Mouse (Mus musculus) embryonic facial prominence, embryonic 13.5 days (tissue): ENCODE data around the gene Fabp3. TPM values are rescaled to one million over a fixed set of nuclear protein-coding genes. Genes with fewer than 3 reads are reported as not detected.
A peak's percentile ranks its signal among the peaks of the same experiment; 100 is the strongest.

Experiments
- ATAC-seq: fragments of 200-750 bp; cut with Nextera tagmentation; 2 replicates; pipeline ENCODE4 v1.8.0; 2017; ENCODE audit warnings: low read depth; ENCODE audit not compliant: insufficient number of reproducible peaks, insufficient read depth, low FRiP score, low TSS enrichment
- H3K27ac ChIP-seq: fragments of 300-500 bp; sonication (generic); 2 replicates; pipeline ENCODE4 v1.5.1; 2015; ENCODE audit warnings: moderate library complexity, mild to moderate bottlenecking, inconsistent platforms
- H3K27me3 ChIP-seq: fragments of 300-500 bp; sonication (generic); 2 replicates; pipeline ENCODE4 v1.6.1; 2015; ENCODE audit warnings: mild to moderate bottlenecking, inconsistent platforms
- H3K36me3 ChIP-seq: fragments of 300-500 bp; sonication (generic); 2 replicates; pipeline ENCODE4 v1.6.1; 2015; ENCODE audit warnings: mild to moderate bottlenecking, inconsistent platforms
- H3K4me1 ChIP-seq: fragments of 300-500 bp; sonication (generic); 2 replicates; pipeline ENCODE4 v1.6.1; 2015; ENCODE audit warnings: inconsistent platforms
- H3K4me2 ChIP-seq: fragments of 300-500 bp; sonication (generic); 2 replicates; pipeline ENCODE4 v1.6.1; 2015; ENCODE audit warnings: moderate library complexity, mild to moderate bottlenecking, inconsistent platforms
- H3K4me3 ChIP-seq: fragments of 300-500 bp; sonication (generic); 2 replicates; pipeline ENCODE4 v1.5.1; 2015; ENCODE audit warnings: mild to moderate bottlenecking, inconsistent platforms
- H3K9ac ChIP-seq: fragments of 300-500 bp; sonication (generic); 2 replicates; pipeline ENCODE4 v1.6.1; 2015; ENCODE audit warnings: mild to moderate bottlenecking, inconsistent platforms
- H3K9me3 ChIP-seq: fragments of 300-500 bp; sonication (generic); 2 replicates; pipeline ENCODE4 v1.6.1; 2016; ENCODE audit warnings: inconsistent platforms
- WGBS: fragments of 180-500 bp; shearing (Covaris S2); methylation state at CpG from one replicate; pipeline ENCODE4 v1.1.7; 2015; ENCODE audit warnings: mixed read lengths; 5-methylcytosine and 5-hydroxymethylcytosine counted together
- polyA plus RNA-seq: library from polyadenylated mRNA; unstranded; fragments of >200 nt; fragmentation: Nextera tagmentation; extraction: Ambion mirVana; gene quantifications from 2 replicates; pipeline ENCODE4 v1.2.1, GENCODE M21; 2015

Gene Fabp3
- polyA plus RNA-seq, 1 experiment from 2014 or later: 12.9 TPM

- no peak overlapping the region for H3K4me3 ChIP-seq
- WGBS: 89% methylated on average over 4 of the region's 4 CpGs
- no peak overlapping the region for H3K4me2 ChIP-seq
- no peak overlapping the region for H3K9ac ChIP-seq
- H3K27me3 ChIP-seq: peaks cover 28% of the 10 kb centered on the region
- no peak for ATAC-seq
- no peaks in the 10 kb centered on the region for H3K9me3 ChIP-seq
- H3K36me3 ChIP-seq: peaks cover 56% of the 10 kb centered on the region
- H3K4me1 ChIP-seq: peaks cover 5% of the 10 kb centered on the region
- no peak overlapping the region for H3K27ac ChIP-seq
Measured at GRCm38 (mm10) chr4:130313552-130313951, 5.2 kb downstream of the Fabp3 start.

- H3K36me3 ChIP-seq: peaks cover 76% of the 10 kb centered on the region
Measured at GRCm38 (mm10) chr4:130315771-130316527, 7.6 kb downstream of the Fabp3 start.

GRCm38 (mm10) chr4:130316691-130317090 is 8.3 kb downstream of the Fabp3 start:
- WGBS: 83% methylated on average over 10 of the region's 10 CpGs
- Histone ChIP-seq H3K27me3 (no peaks in the 10 kb centered on the region), H3K4me3 (no peak overlapping the region), H3K4me2 (no peak overlapping the region), H3K27ac (no peak overlapping the region), H3K4me1 (no peaks in the 10 kb centered on the region), H3K36me3 (peaks cover 80% of the 10 kb centered on the region), H3K9ac (no peak overlapping the region), H3K9me3 (no peaks in the 10 kb centered on the region)
- ATAC-seq: no peak

More at GRCm38 (mm10) chr4:130315771-130316527, 7.6 kb downstream of the Fabp3 start:
- no peak overlapping the region for H3K27ac ChIP-seq
- H3K27me3 ChIP-seq: peaks cover 4% of the 10 kb centered on the region; the same call in 1 of the 2 replicates
- no peak overlapping the region for H3K4me2 ChIP-seq
- H3K9ac ChIP-seq: no peak overlapping the region
- H3K9me3 ChIP-seq: no peaks in the 10 kb centered on the region
- 0 out of 2 replicates have a peak, but pooled peaks have one; percentile 22 for ATAC-seq
- WGBS: 80% methylated on average over 13 of the region's 13 CpGs
- H3K4me1 ChIP-seq: no peaks in the 10 kb centered on the region
- no peak overlapping the region for H3K4me3 ChIP-seq

GRCm38 (mm10) chr4:130318122-130318521 is 9.7 kb downstream of the Fabp3 start:
- Histone ChIP-seq H3K27me3 (no peaks in the 10 kb centered on the region), H3K4me1 (no peaks in the 10 kb centered on the region), H3K4me2 (no peak overlapping the region), H3K9me3 (no peaks in the 10 kb centered on the region), H3K36me3 (peaks cover 88% of the 10 kb centered on the region), H3K27ac (no peak overlapping the region), H3K9ac (no peak overlapping the region), H3K4me3 (no peak overlapping the region)
- no peak for ATAC-seq
- WGBS: 64% methylated on average over 3 of the region's 3 CpGs

- H3K4me2 ChIP-seq: no peak overlapping the region
- peaks cover 88% of the 10 kb centered on the region for H3K36me3 ChIP-seq
- no peaks in the 10 kb centered on the region for H3K4me1 ChIP-seq
- H3K27me3 ChIP-seq: no peaks in the 10 kb centered on the region
- no peak for ATAC-seq
- 82% methylated on average over 7 of the region's 7 CpGs for WGBS
- H3K4me3 ChIP-seq: no peak overlapping the region
- H3K27ac ChIP-seq: no peak overlapping the region
- no peak overlapping the region for H3K9ac ChIP-seq
- H3K9me3 ChIP-seq: no peaks in the 10 kb centered on the region
Measured at GRCm38 (mm10) chr4:130319564-130319963, 11.2 kb downstream of the Fabp3 start.

GRCm38 (mm10) chr4:130321640-130322039 is 13.2 kb downstream of the Fabp3 start:
- H3K27ac ChIP-seq: no peak overlapping the region
- H3K9me3 ChIP-seq: no peaks in the 10 kb centered on the region
- no peaks in the 10 kb centered on the region for H3K4me1 ChIP-seq
- peaks cover 90% of the 10 kb centered on the region for H3K36me3 ChIP-seq
- H3K4me3 ChIP-seq: no peak overlapping the region
- WGBS: 90% methylated on average over 7 of the region's 7 CpGs
- H3K9ac ChIP-seq: no peak overlapping the region
- H3K4me2 ChIP-seq: no peak overlapping the region
- no peak for ATAC-seq
- H3K27me3 ChIP-seq: no peaks in the 10 kb centered on the region

GRCm38 (mm10) chr4:130322567-130322966 is 14.2 kb downstream of the Fabp3 start:
- WGBS: 83% methylated on average over 7 of the region's 7 CpGs
- ATAC-seq: no peak
- Histone ChIP-seq H3K4me1 (no peaks in the 10 kb centered on the region), H3K27me3 (no peaks in the 10 kb centered on the region), H3K36me3 (peaks cover 91% of the 10 kb centered on the region), H3K27ac (no peak overlapping the region), H3K4me2 (no peak overlapping the region), H3K9me3 (no peaks in the 10 kb centered on the region), H3K4me3 (no peak overlapping the region), H3K9ac (no peak overlapping the region)

GRCm38 (mm10) chr4:130323165-130323564 is 14.8 kb downstream of the Fabp3 start:
- no peak overlapping the region for H3K27ac ChIP-seq
- no peak overlapping the region for H3K9ac ChIP-seq
- 79% methylated on average over 1 of the region's 1 CpGs for WGBS
- H3K36me3 ChIP-seq: peaks cover 91% of the 10 kb centered on the region
- no peak overlapping the region for H3K4me3 ChIP-seq
- H3K4me1 ChIP-seq: no peaks in the 10 kb centered on the region
- no peak overlapping the region for H3K4me2 ChIP-seq
- no peak for ATAC-seq
- no peaks in the 10 kb centered on the region for H3K27me3 ChIP-seq
- no peaks in the 10 kb centered on the region for H3K9me3 ChIP-seq

GRCm38 (mm10) chr4:130323607-130324006 is 15.2 kb downstream of the Fabp3 start:
- ATAC-seq: no peak
- Histone ChIP-seq H3K36me3 (peaks cover 90% of the 10 kb centered on the region), H3K27ac (no peak overlapping the region), H3K4me1 (no peaks in the 10 kb centered on the region), H3K4me3 (no peak overlapping the region), H3K9ac (no peak overlapping the region), H3K9me3 (no peaks in the 10 kb centered on the region), H3K27me3 (no peaks in the 10 kb centered on the region), H3K4me2 (no peak overlapping the region)
- WGBS: 79% methylated on average over 5 of the region's 5 CpGs

- Histone ChIP-seq H3K27me3 (no peaks in the 10 kb centered on the region), H3K4me3 (no peak overlapping the region), H3K4me2 (no peak overlapping the region), H3K9ac (no peak overlapping the region), H3K36me3 (peaks cover 84% of the 10 kb centered on the region), H3K27ac (no peak overlapping the region), H3K4me1 (no peaks in the 10 kb centered on the region), H3K9me3 (no peaks in the 10 kb centered on the region)
- ATAC-seq: no peak
- 95% methylated on average over 2 of the region's 2 CpGs for WGBS
Measured at GRCm38 (mm10) chr4:130325446-130325845, 17.1 kb downstream of the Fabp3 start.

GRCm38 (mm10) chr4:130327366-130327765 is 19.0 kb downstream of the Fabp3 start:
- WGBS: 86% methylated on average over 9 of the region's 9 CpGs
- no peak for ATAC-seq
- no peaks in the 10 kb centered on the region for H3K9me3 ChIP-seq
- no peak overlapping the region for H3K4me2 ChIP-seq
- H3K9ac ChIP-seq: no peak overlapping the region
- no peak overlapping the region for H3K27ac ChIP-seq
- no peaks in the 10 kb centered on the region for H3K4me1 ChIP-seq
- H3K36me3 ChIP-seq: peaks cover 74% of the 10 kb centered on the region
- H3K27me3 ChIP-seq: no peaks in the 10 kb centered on the region
- H3K4me3 ChIP-seq: no peak overlapping the region

GRCm38 (mm10) chr4:130335867-130336266 is 27.5 kb downstream of the Fabp3 start:
- Histone ChIP-seq H3K36me3 (peaks cover 58% of the 10 kb centered on the region), H3K4me2 (no peak overlapping the region), H3K27ac (no peak overlapping the region), H3K9ac (no peak overlapping the region), H3K27me3 (no peaks in the 10 kb centered on the region), H3K9me3 (no peaks in the 10 kb centered on the region), H3K4me1 (no peaks in the 10 kb centered on the region), H3K4me3 (no peak overlapping the region)
- WGBS: 92% methylated on average over 5 of the region's 5 CpGs
- ATAC-seq: no peak
